8 mouse cellular contexts compared by ENCODE assay signal in the genomic region with DNA sequence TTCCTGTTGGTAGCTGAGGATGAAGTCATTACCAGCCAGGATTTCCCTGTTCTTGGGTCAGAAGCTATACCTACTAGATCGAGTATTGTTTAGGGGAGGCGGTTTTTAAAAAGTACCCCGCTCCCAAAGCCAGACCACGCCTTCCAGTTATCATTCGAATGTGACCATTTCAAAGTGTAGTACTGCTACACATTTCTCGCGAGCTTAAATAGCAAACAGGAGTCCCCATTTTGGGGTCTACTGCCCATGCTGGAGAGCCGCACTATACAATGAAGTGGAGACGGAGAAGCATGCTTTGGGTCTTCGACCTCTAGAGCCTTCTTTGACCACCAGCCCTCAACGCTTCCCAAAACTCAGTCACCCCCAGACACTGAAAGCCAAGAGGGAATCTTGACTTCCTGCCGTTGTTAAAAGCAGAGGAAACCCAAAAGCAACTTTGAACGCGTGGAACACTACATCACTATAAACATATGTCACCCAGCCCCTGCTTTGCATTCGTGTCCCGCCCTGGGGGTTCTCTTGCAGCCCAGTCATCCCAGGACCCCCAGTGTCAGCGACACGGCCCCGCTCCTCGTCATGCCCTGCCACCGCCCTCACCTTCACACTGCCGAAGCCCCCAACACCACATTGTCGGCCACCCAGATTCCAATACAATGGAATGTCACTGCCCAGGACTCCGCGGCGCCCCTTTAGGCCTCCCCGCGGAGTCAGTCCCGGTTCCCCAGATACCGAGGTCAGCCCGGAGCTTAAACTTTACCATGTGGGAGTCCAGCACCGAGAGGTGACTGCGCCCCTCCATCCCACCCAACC. TPM values are rescaled to one million over a fixed set of nuclear protein-coding genes. Genes with fewer than 3 reads are reported as not detected.
DNase-seq lines count a peak whose midpoint lies in the region; ATAC-seq and TF ChIP-seq lines count a peak whose summit lies in the region.

No protein-coding gene starts in this region.

- TF ChIP-seq CTCF in kidney, postnatal 0 days (IDR thresholded peaks at IDR 0.05; ENCODE audit: low read depth), result no peak
- no peak; the same call in 1 of the 2 replicates for TF ChIP-seq CTCF in liver, postnatal 0 days (IDR thresholded peaks at IDR 0.05; ENCODE audit: low read depth)

- peak overlapping the region; percentile 99 for H3K27ac ChIP-seq in embryonic facial prominence, embryonic 12.5 days
- peak overlapping the region; percentile 84 to 95 for H3K27ac ChIP-seq in heart, embryonic 14.5 days (replicated peaks in 1 of 2; ENCODE audit: control insufficient read depth in 1 of 2, insufficient read depth in 1 of 2, low read depth in 2 of 2, low read length in 2 of 2)
- peak overlapping the region; percentile 98 for H3K27ac ChIP-seq in kidney, postnatal 0 days
- H3K27ac ChIP-seq in liver, postnatal 0 days (ENCODE audit: low read depth), result peak overlapping the region; percentile 97
- peak overlapping the region; percentile 98 for H3K27ac ChIP-seq in neural tube, embryonic 13.5 days (replicated peaks)

- no peaks in the 10 kb centered on the region for H3K27me3 ChIP-seq in embryonic facial prominence, embryonic 12.5 days
- H3K27me3 ChIP-seq in heart, embryonic 14.5 days (ENCODE audit: control insufficient read depth, insufficient read depth, low read length), result no peaks in the 10 kb centered on the region
- H3K27me3 ChIP-seq in kidney, postnatal 0 days (ENCODE audit: insufficient read depth, low read length), result no peaks in the 10 kb centered on the region
- no peaks in the 10 kb centered on the region for H3K27me3 ChIP-seq in liver, postnatal 0 days (ENCODE audit: insufficient read depth, low read length)
- H3K27me3 ChIP-seq in neural tube, embryonic 13.5 days, result no peaks in the 10 kb centered on the region

- peak overlapping the region; percentile 74 for H3K4me2 ChIP-seq in embryonic facial prominence, embryonic 12.5 days (replicated peaks)
- peak overlapping the region; percentile 79 for H3K4me2 ChIP-seq in heart, embryonic 14.5 days (ENCODE audit: low read length)
- H3K4me2 ChIP-seq in kidney, postnatal 0 days (ENCODE audit: low read length), result peak overlapping the region; percentile 75
- peak overlapping the region; percentile 99 for H3K4me2 ChIP-seq in liver, postnatal 0 days (ENCODE audit: low read depth, low read length)
- peak overlapping the region; percentile 74 for H3K4me2 ChIP-seq in neural tube, embryonic 13.5 days

- no peaks in the 10 kb centered on the region for H3K9me3 ChIP-seq in embryonic facial prominence, embryonic 12.5 days
- no peaks in the 10 kb centered on the region for H3K9me3 ChIP-seq in heart, embryonic 14.5 days (ENCODE audit: control insufficient read depth, low read length)
- no peaks in the 10 kb centered on the region for H3K9me3 ChIP-seq in kidney, postnatal 0 days (replicated peaks; ENCODE audit: low read length)
- H3K9me3 ChIP-seq in liver, postnatal 0 days (ENCODE audit: low read length), result no peaks in the 10 kb centered on the region
- no peaks in the 10 kb centered on the region for H3K9me3 ChIP-seq in neural tube, embryonic 13.5 days

- peak overlapping the region; percentile 98 for H3K9ac ChIP-seq in embryonic facial prominence, embryonic 12.5 days
- H3K9ac ChIP-seq in heart, embryonic 14.5 days (ENCODE audit: low read length), result peak overlapping the region; percentile 99
- H3K9ac ChIP-seq in kidney, postnatal 0 days (ENCODE audit: low read depth, low read length), result peak overlapping the region; percentile 96
- H3K9ac ChIP-seq in liver, postnatal 0 days (replicated peaks), result peak overlapping the region; percentile 92
- peak overlapping the region; percentile 100 for H3K9ac ChIP-seq in neural tube, embryonic 13.5 days

- peak; percentile 42 for ATAC-seq in CD4-positive, CD25-positive, alpha-beta regulatory T cell, adult 4 months
- ATAC-seq in embryonic facial prominence, embryonic 12.5 days (ENCODE audit: insufficient number of reproducible peaks, insufficient read depth, low FRiP score, low TSS enrichment), result peak; percentile 28
- peak; percentile 13; the same call in 1 of the 2 replicates for ATAC-seq in heart, embryonic 14.5 days (ENCODE audit: insufficient number of reproducible peaks, insufficient read depth, low FRiP score, low read depth)
- peak; percentile 9 for ATAC-seq in kidney, postnatal 0 days (replicated peaks; ENCODE audit: low FRiP score, low read depth)
- peak; percentile 13; the same call in 1 of the 2 replicates for ATAC-seq in liver, postnatal 0 days
- peak; percentile 42 for ATAC-seq in neural tube, embryonic 13.5 days (ENCODE audit: low read depth)

- WGBS in embryonic facial prominence, embryonic 12.5 days, result under 1% methylated on average over 33 of the region's 33 CpGs
- 1% methylated on average over 33 of the region's 33 CpGs for WGBS in heart, embryonic 14.5 days
- WGBS in kidney, postnatal 0 days, result 0% methylated on average over 33 of the region's 33 CpGs
- 0% methylated on average over 33 of the region's 33 CpGs for WGBS in liver, postnatal 0 days (ENCODE audit: insufficient replicate concordance)
- WGBS in neural tube, embryonic 13.5 days, result under 1% methylated on average over 33 of the region's 33 CpGs

- H3K4me1 ChIP-seq in embryonic facial prominence, embryonic 12.5 days, result peaks cover 11% of the 10 kb centered on the region
- peaks cover 0 to 22% of the 10 kb centered on the region in 2 experiments; a peak in 1 of 4 replicates for H3K4me1 ChIP-seq in heart, embryonic 14.5 days (ENCODE audit: control insufficient read depth in 2 of 2, insufficient read depth in 2 of 2, low read length in 2 of 2)
- no peaks in the 10 kb centered on the region; the same call in 1 of the 2 replicates for H3K4me1 ChIP-seq in kidney, postnatal 0 days (replicated peaks; ENCODE audit: insufficient read depth, low read length)
- H3K4me1 ChIP-seq in liver, postnatal 0 days (ENCODE audit: insufficient read depth), result peaks cover 15% of the 10 kb centered on the region
- H3K4me1 ChIP-seq in neural tube, embryonic 13.5 days (replicated peaks), result peaks cover 29% of the 10 kb centered on the region

- peak; percentile 35 for DNase-seq in ZHBTc4 (ENCODE audit: low read depth, low spot score)
- DNase-seq in kidney, postnatal 0 days (ENCODE audit: low spot score), result peak; percentile 66
- no peak for DNase-seq in liver, postnatal 0 days
- DNase-seq in urinary bladder, postnatal 14 days (ENCODE audit: low spot score), result peak; percentile 14

- H3K4me3 ChIP-seq in embryonic facial prominence, embryonic 12.5 days, result peak overlapping the region; percentile 98
- peak overlapping the region; percentile 78 to 86 for H3K4me3 ChIP-seq in heart, embryonic 14.5 days (ENCODE audit: control insufficient read depth in 1 of 2, insufficient read depth in 1 of 2, low read depth in 1 of 2, low read length in 2 of 2)
- H3K4me3 ChIP-seq in kidney, postnatal 0 days (replicated peaks; ENCODE audit: low read depth, low read length), result peak overlapping the region; percentile 94
- H3K4me3 ChIP-seq in liver, postnatal 0 days (ENCODE audit: low read depth, low read length), result peak overlapping the region; percentile 92
- peak overlapping the region; percentile 97 for H3K4me3 ChIP-seq in neural tube, embryonic 13.5 days

- H3K36me3 ChIP-seq in embryonic facial prominence, embryonic 12.5 days, result no peaks in the 10 kb centered on the region
- no peaks in the 10 kb centered on the region for H3K36me3 ChIP-seq in heart, embryonic 14.5 days (ENCODE audit: control insufficient read depth, insufficient read depth, low read length)
- H3K36me3 ChIP-seq in kidney, postnatal 0 days (ENCODE audit: insufficient read depth, low read length), result no peaks in the 10 kb centered on the region
- no peaks in the 10 kb centered on the region for H3K36me3 ChIP-seq in liver, postnatal 0 days (replicated peaks; ENCODE audit: insufficient read depth, low read length)
- no peaks in the 10 kb centered on the region for H3K36me3 ChIP-seq in neural tube, embryonic 13.5 days

- TF ChIP-seq EP300 in liver, postnatal 0 days (IDR thresholded peaks at IDR 0.05; ENCODE audit: low read depth), result no peak

RNA-seq across cellular contexts. Expression of gene Qser1, which starts 0.8 kb away (rescaled TPM):
- 1 to 10 TPM; 1.6 to 2.1 TPM for polyA plus RNA-seq in CD4-positive, CD25-positive, alpha-beta regulatory T cell, adult 4 months (2017; shearing (Covaris generic))
- polyA plus RNA-seq in embryonic facial prominence, embryonic 12.5 days (2016; fragmentation: Nextera tagmentation; extraction: Ambion mirVana), result 10.9 and 11.6 TPM in 2 replicates
- 11.1 and 11.9 TPM in 2 replicates for polyA plus RNA-seq in heart, embryonic 14.5 days (2014; fragmentation: Nextera tagmentation; extraction: Ambion mirVana)
- 6.9 and 7.2 TPM in 2 replicates for polyA plus RNA-seq in kidney, postnatal 0 days (2015; fragmentation: Nextera tagmentation; extraction: Ambion mirVana)
- polyA plus RNA-seq in liver, postnatal 0 days (2015; fragmentation: Nextera tagmentation; extraction: Ambion mirVana), result 1.2 TPM in 2 replicates
- polyA plus RNA-seq in neural tube, embryonic 13.5 days (2015; fragmentation: Nextera tagmentation; extraction: Ambion mirVana), result 7.1 and 7.6 TPM in 2 replicates

RNA-seq across cellular contexts. Expression of gene Prrg4, which starts 33.9 kb away (rescaled TPM):
- polyA plus RNA-seq in CD4-positive, CD25-positive, alpha-beta regulatory T cell, adult 4 months (2017; shearing (Covaris generic)), result 1 to 10 TPM; 1.2 to 2.0 TPM
- 1.8 and 1.9 TPM in 2 replicates for polyA plus RNA-seq in embryonic facial prominence, embryonic 12.5 days (2016; fragmentation: Nextera tagmentation; extraction: Ambion mirVana)
- 1.1 and 1.3 TPM in 2 replicates for polyA plus RNA-seq in heart, embryonic 14.5 days (2014; fragmentation: Nextera tagmentation; extraction: Ambion mirVana)
- 1.5 and 1.7 TPM in 2 replicates for polyA plus RNA-seq in kidney, postnatal 0 days (2015; fragmentation: Nextera tagmentation; extraction: Ambion mirVana)
- 0.52 and 0.67 TPM in 2 replicates for polyA plus RNA-seq in liver, postnatal 0 days (2015; fragmentation: Nextera tagmentation; extraction: Ambion mirVana)
- polyA plus RNA-seq in neural tube, embryonic 13.5 days (2015; fragmentation: Nextera tagmentation; extraction: Ambion mirVana), result 0.36 and 0.45 TPM in 2 replicates

RNA-seq across cellular contexts. Expression of gene Ccdc73, which starts 51.8 kb away (rescaled TPM):
- polyA plus RNA-seq in CD4-positive, CD25-positive, alpha-beta regulatory T cell, adult 4 months (2017; shearing (Covaris generic)), result 1 to 10 TPM; 3.4 to 4.5 TPM
- polyA plus RNA-seq in embryonic facial prominence, embryonic 12.5 days (2016; fragmentation: Nextera tagmentation; extraction: Ambion mirVana), result 10.7 and 10.8 TPM in 2 replicates
- 7.3 and 10.4 TPM in 2 replicates for polyA plus RNA-seq in heart, embryonic 14.5 days (2014; fragmentation: Nextera tagmentation; extraction: Ambion mirVana)
- 9.1 and 12.6 TPM in 2 replicates for polyA plus RNA-seq in kidney, postnatal 0 days (2015; fragmentation: Nextera tagmentation; extraction: Ambion mirVana)
- polyA plus RNA-seq in liver, postnatal 0 days (2015; fragmentation: Nextera tagmentation; extraction: Ambion mirVana), result 7.2 and 7.9 TPM in 2 replicates
- 3.6 and 7.8 TPM in 2 replicates for polyA plus RNA-seq in neural tube, embryonic 13.5 days (2015; fragmentation: Nextera tagmentation; extraction: Ambion mirVana)
